Comparison of ENCODE assay signal across 8 mouse cellular contexts in the genomic region with DNA sequence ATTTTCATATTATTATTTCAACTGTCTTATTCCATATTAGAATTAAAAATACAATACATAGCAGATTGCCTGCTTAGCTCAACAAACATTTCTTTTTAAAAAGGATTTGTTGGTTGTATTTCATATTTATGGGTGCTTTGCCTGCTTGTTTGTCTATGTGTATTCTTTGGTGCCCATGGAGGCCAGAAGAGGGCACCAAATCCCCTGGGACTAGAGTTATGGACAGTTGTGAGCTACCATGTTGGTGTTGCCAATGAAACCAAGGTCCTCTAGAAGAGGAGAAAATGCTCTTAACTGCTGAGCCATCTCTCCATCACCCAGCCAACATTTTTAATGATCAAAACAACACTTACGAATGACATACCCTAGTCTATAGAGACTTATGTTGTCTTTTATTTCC.
DNase-seq lines count a peak whose midpoint lies in the region; ATAC-seq and TF ChIP-seq lines count a peak whose summit lies in the region.

No protein-coding gene starts in this region.

- no peak overlapping the region for H3K9ac ChIP-seq in heart, postnatal 0 days (replicated peaks; ENCODE audit: low read depth, low read length)

- WGBS in heart, postnatal 0 days: 94% methylated on average over 1 of the region's 1 CpGs
- WGBS in thymus, adult 2 months: 97% methylated on average over 1 of the region's 1 CpGs

- TF ChIP-seq CTCF in heart, postnatal 0 days (IDR thresholded peaks at IDR 0.05; ENCODE audit: low read depth): peak; percentile 40
- TF ChIP-seq CTCF in thymus, adult 2 months (IDR thresholded peaks at IDR 0.05; ENCODE audit: borderline replicate concordance, control insufficient read depth, extremely low read depth, insufficient read depth, low read length, poor library complexity): no peak

- H3K4me3 ChIP-seq in heart, postnatal 0 days (ENCODE audit: low read depth, low read length): no peak overlapping the region
- no peak overlapping the region for H3K4me3 ChIP-seq in thymus, adult 2 months (ENCODE audit: control insufficient read depth, insufficient read depth, low read length)

- H3K4me1 ChIP-seq in heart, postnatal 0 days (ENCODE audit: control insufficient read depth, insufficient read depth): no peaks in the 10 kb centered on the region
- no peaks in the 10 kb centered on the region for H3K4me1 ChIP-seq in thymus, adult 2 months (replicated peaks; ENCODE audit: control insufficient read depth, insufficient read depth, low read length)

- no peak for ATAC-seq in heart, postnatal 0 days (ENCODE audit: insufficient read depth, low read depth)
- peak; percentile 50; the same call in 1 of the 2 replicates for ATAC-seq in granulocyte monocyte progenitor cell, adult 5-6 weeks (replicated peaks; ENCODE audit: poor library complexity, severe bottlenecking)

- DNase-seq in heart, postnatal 0 days (ENCODE audit: low spot score): no peak
- DNase-seq in heart, adult 11 months: no peak
- peak; percentile 38 for DNase-seq in thymus, adult 2 months
- no peak for DNase-seq in thymus, adult 18-20 months
- peak; percentile 64 for DNase-seq in thymus, postnatal 4 days
- DNase-seq in spleen, adult 12 weeks (ENCODE audit: low spot score): no peak
- no peak for DNase-seq in right cerebral cortex, adult 18-20 months

- no peak for TF ChIP-seq POLR2A in thymus, adult 2 months (IDR thresholded peaks at IDR 0.05; ENCODE audit: control insufficient read depth, extremely low read depth, insufficient read depth, low read length, poor library complexity)

- H3K27ac ChIP-seq in heart, postnatal 0 days (ENCODE audit: low read depth): no peak overlapping the region
- no peak overlapping the region for H3K27ac ChIP-seq in thymus, adult 2 months (ENCODE audit: control insufficient read depth, insufficient read depth, low read length)

- no peak for TF ChIP-seq EP300 in heart, postnatal 0 days (IDR thresholded peaks at IDR 0.05; ENCODE audit: low read depth)

- H3K4me2 ChIP-seq in heart, postnatal 0 days (ENCODE audit: low read depth, low read length): no peak overlapping the region

- H3K27me3 ChIP-seq in heart, postnatal 0 days (ENCODE audit: control insufficient read depth, insufficient read depth, low read length): no peaks in the 10 kb centered on the region
- no peaks in the 10 kb centered on the region for H3K27me3 ChIP-seq in thymus, adult 2 months (ENCODE audit: control insufficient read depth, insufficient read depth, low read length)

- H3K9me3 ChIP-seq in heart, postnatal 0 days (replicated peaks; ENCODE audit: control insufficient read depth, low read length): no peaks in the 10 kb centered on the region

- no peaks in the 10 kb centered on the region for H3K36me3 ChIP-seq in heart, postnatal 0 days (replicated peaks; ENCODE audit: control insufficient read depth, insufficient read depth, low read length)
- H3K36me3 ChIP-seq in thymus, adult 2 months (ENCODE audit: control insufficient read depth, insufficient read depth, low read length): no peaks in the 10 kb centered on the region

Comparison
In these comparisons a context has a peak if more than half of its experiments do, and no peak if none do; other contexts are left out.
1. DNase-seq: peak in thymus, adult 2 months (single experiment) and thymus, postnatal 4 days (single experiment); none in heart, postnatal 0 days (single experiment), heart, adult 11 months (single experiment), thymus, adult 18-20 months (0 of 2), spleen, adult 12 weeks (single experiment) and right cerebral cortex, adult 18-20 months (single experiment).